Mouse (Mus musculus) C2C12 (cell line): ENCODE results near the gene Zfp277. TPM values are rescaled to one million over a fixed set of nuclear protein-coding genes. Genes with fewer than 3 reads are reported as not detected.

Experiments
- H3K27me3 ChIP-seq: one replicate; pipeline ENCODE4 v1.6.1; 2011; ENCODE audit not compliant: control insufficient read depth, insufficient read depth, insufficient read length
- H3K36me3 ChIP-seq: one replicate; pipeline ENCODE4 v1.6.1; 2011; ENCODE audit not compliant: control insufficient read depth, insufficient read depth
- H3K4me3 ChIP-seq: one replicate; pipeline ENCODE4 v1.5.1; 2011; ENCODE audit warnings: mild to moderate bottlenecking, control low read depth; ENCODE audit not compliant: poor library complexity, insufficient read depth, severe bottlenecking
- H3K79me2 ChIP-seq: one replicate; pipeline ENCODE4 v1.6.1; 2011; ENCODE audit not compliant: control insufficient read depth, insufficient read depth
- H3K79me3 ChIP-seq: one replicate; pipeline ENCODE4 v1.6.1; 2011; ENCODE audit warnings: low read depth, control low read depth
- H3ac ChIP-seq: one replicate; pipeline ENCODE3; 2011; ENCODE audit warnings: low read depth; ENCODE audit not compliant: control insufficient read depth, insufficient read length
- CEBPB ChIP-seq: IDR thresholded peaks from one replicate; pipeline ENCODE4 v1.6.1; 2011; ENCODE audit warnings: low read depth, mild to moderate bottlenecking, control low read depth, moderate library complexity
- CTCF ChIP-seq: IDR thresholded peaks from one replicate; pipeline ENCODE4 v1.5.1; 2011; ENCODE audit not compliant: control insufficient read depth, insufficient read depth, insufficient read length
- FOSL1 ChIP-seq: IDR thresholded peaks from one replicate; pipeline ENCODE4 v1.8.0; 2011; ENCODE audit warnings: mild to moderate bottlenecking, low read length; ENCODE audit not compliant: poor library complexity, insufficient read depth, severe bottlenecking
- MAX ChIP-seq: IDR thresholded peaks from one replicate; pipeline ENCODE4 v1.6.1; 2011; ENCODE audit warnings: mild to moderate bottlenecking, control low read depth
- MYOD1 ChIP-seq: IDR thresholded peaks from one replicate; pipeline ENCODE4 v1.6.1; 2011; ENCODE audit warnings: low read depth; ENCODE audit not compliant: control insufficient read depth, insufficient read length
- MYOG ChIP-seq: IDR thresholded peaks from one replicate; pipeline ENCODE4 v1.6.1; 2011; ENCODE audit not compliant: control insufficient read depth, insufficient read length; ENCODE audit errors: extremely low read depth
- USF1 ChIP-seq: IDR thresholded peaks from one replicate; pipeline ENCODE4 v1.6.1; 2011; ENCODE audit warnings: low read depth, mild to moderate bottlenecking, control low read depth, moderate library complexity
- polyA plus RNA-seq: library from polyadenylated mRNA; unstranded; fragments of >200 nt; fragmentation: generic; extraction: Trizol; gene quantifications from one replicate; pipeline ENCODE4 v1.2.1, GENCODE M21; 2012; ENCODE audit warnings: missing spikeins

Gene Zfp277
- polyA plus RNA-seq, 1 experiment, result 8.0 TPM

DNA sequence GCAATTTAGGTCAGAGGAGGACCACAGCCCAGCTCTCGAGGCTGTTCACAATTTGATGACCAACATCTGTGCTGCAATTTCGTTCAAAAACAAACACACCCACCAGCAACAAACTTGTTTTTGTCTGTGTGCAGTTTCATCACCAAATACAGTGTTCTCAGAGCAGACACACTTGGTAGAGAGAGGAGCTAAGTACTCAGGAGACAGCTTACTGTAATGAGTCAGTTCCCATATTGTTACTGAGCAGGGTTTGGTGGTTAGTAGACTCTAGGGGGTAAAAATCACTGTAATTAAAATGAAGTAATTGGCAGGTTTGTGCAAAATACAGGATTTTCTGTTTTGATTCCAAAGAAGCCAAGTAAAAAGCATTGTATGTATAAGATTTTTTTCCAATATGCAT, 28.0 kb upstream of the Zfp277 start:
- Histone ChIP-seq H3K79me2 (no peaks in the 10 kb centered on the region), H3K27me3 (no peaks in the 10 kb centered on the region), H3K4me3 (no peak overlapping the region), H3K79me3 (no peaks in the 10 kb centered on the region), H3ac (no peak overlapping the region), H3K36me3 (no peaks in the 10 kb centered on the region)
- no peak for TF ChIP-seq MYOD1
- TF ChIP-seq FOSL1, result no peak
- TF ChIP-seq USF1, result no peak
- TF ChIP-seq MYOG, result no peak
- no peak for TF ChIP-seq CEBPB
- TF ChIP-seq MAX, result no peak
- no peak for TF ChIP-seq CTCF

DNA sequence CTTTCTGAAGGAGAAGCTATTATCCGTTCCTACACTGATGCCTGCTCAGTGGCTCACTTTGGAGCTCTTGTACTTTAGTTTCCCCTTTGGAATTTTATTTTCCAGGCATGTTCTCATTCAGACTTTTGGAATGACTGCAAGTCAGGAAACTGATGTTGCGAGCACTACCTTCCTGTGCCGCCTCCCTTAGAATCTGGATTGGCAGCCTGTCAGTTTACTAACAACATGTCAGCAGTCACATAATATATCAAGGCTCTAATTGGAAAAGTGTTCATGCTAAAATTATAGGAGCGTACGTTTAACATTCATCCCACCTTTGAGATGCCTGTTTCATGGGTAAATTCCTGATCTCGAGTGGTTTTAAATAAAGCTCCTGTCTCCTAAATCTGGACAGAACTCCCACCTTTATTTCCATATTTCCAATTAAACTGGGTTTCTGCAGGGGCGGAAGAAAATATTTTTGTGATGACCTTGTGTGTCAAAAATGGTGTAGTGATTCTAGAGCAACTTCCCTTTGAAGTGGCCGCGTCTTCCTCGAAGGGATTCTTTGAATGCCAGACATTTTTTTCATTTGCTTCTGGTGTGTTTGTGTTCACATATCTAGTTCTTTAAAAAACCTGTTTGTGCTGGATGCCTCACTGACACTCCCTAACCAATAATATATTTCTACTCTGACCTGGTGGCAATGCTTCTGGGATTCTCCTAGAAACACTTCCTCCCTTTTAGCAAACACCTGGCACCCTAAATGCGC, 26.1 kb upstream of the Zfp277 start:
- H3K27me3 ChIP-seq, result no peaks in the 10 kb centered on the region
- TF ChIP-seq FOSL1, result no peak
- no peaks in the 10 kb centered on the region for H3K36me3 ChIP-seq
- H3K79me2 ChIP-seq, result no peaks in the 10 kb centered on the region
- no peak overlapping the region for H3K4me3 ChIP-seq
- H3K79me3 ChIP-seq, result no peaks in the 10 kb centered on the region
- no peak overlapping the region for H3ac ChIP-seq

DNA sequence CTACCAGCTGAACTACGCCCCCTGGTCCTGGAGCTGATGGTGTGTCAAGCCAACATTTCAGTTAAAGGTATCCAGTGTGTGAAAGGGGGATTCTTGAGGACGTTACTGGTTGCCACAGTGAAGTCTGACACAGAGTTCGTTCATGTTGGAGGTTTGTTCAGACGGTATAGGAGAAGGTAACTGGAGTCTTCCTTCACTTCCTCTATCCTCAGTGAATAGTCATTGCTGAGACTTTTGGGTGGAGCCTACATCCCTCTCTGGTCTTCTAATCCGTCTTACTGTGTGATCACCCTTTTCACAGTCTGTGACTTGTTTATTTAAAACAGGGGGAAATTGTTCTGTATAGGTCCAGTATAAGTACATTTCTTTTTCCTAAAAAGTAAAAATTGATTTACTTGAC, 23.3 kb upstream of the Zfp277 start:
- Histone ChIP-seq H3K27me3 (no peaks in the 10 kb centered on the region), H3K4me3 (no peak overlapping the region)

DNA sequence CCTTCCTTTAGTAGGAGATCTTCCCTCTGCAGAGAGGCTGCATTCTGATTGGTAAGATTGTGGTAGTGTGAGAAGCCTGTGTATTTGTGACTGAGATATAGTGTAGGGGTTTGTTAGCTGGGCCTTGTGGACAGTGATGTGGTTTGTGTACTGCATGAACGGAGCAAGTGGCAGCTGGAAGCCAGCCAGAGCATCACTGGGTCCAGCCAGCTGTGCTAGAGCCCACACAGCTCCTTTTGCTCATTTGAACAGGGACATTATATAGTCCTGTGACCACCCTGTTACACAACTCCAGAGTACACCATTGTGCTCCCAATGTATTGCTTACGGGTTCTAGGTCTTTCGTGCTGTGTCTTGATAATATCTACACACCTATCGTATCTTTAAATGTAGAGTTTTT, 22.5 kb upstream of the Zfp277 start:
- TF ChIP-seq CEBPB (no peak), USF1 (no peak), CTCF (no peak), MYOG (no peak), MAX (no peak), FOSL1 (no peak)
- Histone ChIP-seq H3K79me3 (no peaks in the 10 kb centered on the region), H3K27me3 (no peaks in the 10 kb centered on the region), H3K36me3 (no peaks in the 10 kb centered on the region), H3K79me2 (no peaks in the 10 kb centered on the region), H3K4me3 (no peak overlapping the region), H3ac (no peak overlapping the region)

More for the DNA sequence above, 23.3 kb upstream of the Zfp277 start:
- Histone ChIP-seq H3K79me2 (no peaks in the 10 kb centered on the region), H3K79me3 (no peaks in the 10 kb centered on the region), H3K36me3 (no peaks in the 10 kb centered on the region), H3ac (no peak overlapping the region)
- TF ChIP-seq MAX, result no peak
- TF ChIP-seq CTCF, result no peak
- TF ChIP-seq FOSL1, result no peak
- TF ChIP-seq MYOD1, result no peak
- no peak for TF ChIP-seq MYOG

DNA sequence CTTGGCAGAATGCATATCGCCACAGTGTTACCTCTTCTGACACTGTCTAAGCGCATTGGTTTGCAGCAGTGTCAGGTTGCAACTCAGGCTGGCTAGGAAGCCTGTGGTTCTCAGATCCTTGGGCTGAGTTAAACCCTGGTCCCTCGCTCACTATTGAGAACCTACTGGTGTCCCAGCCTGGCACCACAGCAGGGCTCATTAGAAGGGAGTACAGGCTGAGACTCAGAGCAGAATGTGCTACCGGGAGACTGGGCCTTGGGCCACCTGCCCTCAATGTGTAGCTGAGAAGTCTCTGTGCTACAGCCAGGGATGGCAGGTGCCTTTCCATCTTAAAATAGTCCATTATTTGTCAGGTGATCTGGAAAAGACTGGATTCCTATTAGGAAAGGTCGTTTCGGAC, 18.6 kb upstream of the Zfp277 start:
- Histone ChIP-seq H3ac (no peak overlapping the region), H3K79me2 (no peaks in the 10 kb centered on the region), H3K27me3 (no peaks in the 10 kb centered on the region)

DNA sequence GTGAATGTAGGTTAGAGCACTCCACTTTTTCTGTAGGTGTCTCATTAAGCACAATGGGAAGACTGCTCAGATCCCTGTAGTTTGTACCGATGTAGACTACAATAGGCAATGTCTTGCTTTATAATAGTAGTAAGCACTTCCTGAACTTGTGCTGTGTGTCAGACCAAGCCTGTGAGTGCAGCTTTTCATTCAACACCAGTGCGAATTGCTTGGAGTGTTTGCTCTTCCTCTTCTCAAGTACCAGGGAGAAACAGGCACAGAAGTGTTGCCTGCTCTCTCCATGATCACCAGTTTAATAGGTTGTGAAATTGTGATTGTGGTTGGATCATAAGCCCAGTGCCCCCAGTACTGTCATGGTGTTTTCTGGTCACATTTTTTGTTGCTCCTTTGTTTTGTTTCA, 18.1 kb upstream of the Zfp277 start:
- H3K79me3 ChIP-seq, result no peaks in the 10 kb centered on the region
- no peaks in the 10 kb centered on the region for H3K79me2 ChIP-seq
- no peak for TF ChIP-seq CEBPB
- no peak for TF ChIP-seq MYOG
- no peak for TF ChIP-seq MYOD1
- no peak for TF ChIP-seq FOSL1
- no peak for TF ChIP-seq CTCF
- TF ChIP-seq MAX, result no peak
- no peak for TF ChIP-seq USF1
- H3K36me3 ChIP-seq, result no peaks in the 10 kb centered on the region
- no peak overlapping the region for H3K4me3 ChIP-seq
- no peaks in the 10 kb centered on the region for H3K27me3 ChIP-seq
- H3ac ChIP-seq, result no peak overlapping the region

More for the DNA sequence above, 18.6 kb upstream of the Zfp277 start:
- TF ChIP-seq MAX, result no peak
- no peak for TF ChIP-seq MYOG
- no peak for TF ChIP-seq CEBPB
- TF ChIP-seq USF1, result no peak
- no peak for TF ChIP-seq MYOD1
- no peak for TF ChIP-seq FOSL1
- no peak for TF ChIP-seq CTCF
- Histone ChIP-seq H3K4me3 (no peak overlapping the region), H3K79me3 (no peaks in the 10 kb centered on the region), H3K36me3 (no peaks in the 10 kb centered on the region)
